Mouse (Mus musculus): Measurements from ENCODE around the gene H2-DMb2.
A peak's percentile ranks its signal among the peaks of the same experiment; 100 is the strongest.

Gene H2-DMb2

DNA sequence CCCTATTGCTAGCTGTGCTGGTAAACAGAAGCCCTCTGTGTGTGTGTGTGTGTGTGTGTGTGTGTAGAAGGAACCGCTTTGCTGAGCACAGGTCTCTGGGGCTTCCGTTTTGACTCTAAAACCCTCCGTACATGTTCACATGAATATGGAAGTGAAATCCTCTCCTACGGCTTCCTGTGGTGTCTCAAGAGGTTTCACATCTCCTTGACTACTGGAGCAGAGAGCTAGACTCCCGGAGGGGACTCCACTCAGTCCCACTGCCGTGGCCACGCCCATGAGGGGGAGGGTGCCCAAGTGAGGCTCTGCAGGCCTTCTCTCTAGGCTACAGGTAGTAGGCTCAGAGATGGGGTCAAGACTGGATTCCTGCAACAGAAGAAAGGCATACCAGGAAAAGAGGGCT is at the start of gene H2-DMb2:
Gene H2-DMb2 (plus strand): TSS at position 275 of the 400 bp plus-strand sequence.
- ATAC-seq (ENCODE audit: low TSS enrichment), result no peak

GRCm38 (mm10) chr17:34094283-34095035 is 48.6 kb upstream of the H2-DMb2 start:
- ATAC-seq (ENCODE audit: low TSS enrichment), result no peak

- no peak for ATAC-seq (ENCODE audit: low TSS enrichment)
Observed at GRCm38 (mm10) chr17:34096497-34097010, 46.6 kb upstream of the H2-DMb2 start.

- ATAC-seq (ENCODE audit: low TSS enrichment), result no peak
Observed at GRCm38 (mm10) chr17:34097272-34097671, 45.8 kb upstream of the H2-DMb2 start.

DNA sequence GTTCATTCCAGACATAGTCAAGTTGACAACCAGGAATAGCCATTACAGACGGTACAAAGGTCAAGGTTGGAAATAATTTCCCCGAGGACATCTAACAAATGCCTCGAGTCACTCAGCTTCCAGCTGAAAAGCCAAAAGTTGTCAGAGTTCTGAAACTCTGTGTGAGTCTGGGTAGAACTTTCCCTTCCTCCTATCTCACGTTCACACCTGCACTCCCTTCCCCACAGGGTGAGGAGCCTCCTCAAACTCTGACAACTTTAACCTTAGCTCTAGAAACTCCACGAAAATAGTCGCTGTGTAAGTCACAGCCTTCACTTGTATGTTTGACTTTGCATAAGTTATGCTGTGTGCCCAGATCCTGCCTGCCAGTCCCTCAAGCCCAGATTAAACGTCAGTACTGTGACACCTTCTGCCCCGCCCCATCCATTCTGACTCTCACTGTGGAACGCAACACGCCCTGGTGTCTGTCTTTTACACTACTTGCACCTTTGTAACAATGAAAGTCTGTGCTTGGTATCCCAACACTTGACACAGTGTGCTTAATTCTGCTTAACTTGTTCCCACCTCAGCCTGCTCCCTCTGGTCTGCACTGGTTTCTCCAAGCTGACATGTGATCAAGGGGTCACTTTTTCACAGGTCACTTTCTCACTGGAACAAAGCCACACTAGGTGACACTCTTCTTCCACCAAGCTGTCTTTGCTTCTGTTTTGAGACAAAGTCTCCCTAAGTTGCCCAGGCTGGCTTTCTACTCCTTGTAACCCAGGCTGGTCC is 44.2 kb upstream of the H2-DMb2 start:
- ATAC-seq (ENCODE audit: low TSS enrichment), result no peak

DNA sequence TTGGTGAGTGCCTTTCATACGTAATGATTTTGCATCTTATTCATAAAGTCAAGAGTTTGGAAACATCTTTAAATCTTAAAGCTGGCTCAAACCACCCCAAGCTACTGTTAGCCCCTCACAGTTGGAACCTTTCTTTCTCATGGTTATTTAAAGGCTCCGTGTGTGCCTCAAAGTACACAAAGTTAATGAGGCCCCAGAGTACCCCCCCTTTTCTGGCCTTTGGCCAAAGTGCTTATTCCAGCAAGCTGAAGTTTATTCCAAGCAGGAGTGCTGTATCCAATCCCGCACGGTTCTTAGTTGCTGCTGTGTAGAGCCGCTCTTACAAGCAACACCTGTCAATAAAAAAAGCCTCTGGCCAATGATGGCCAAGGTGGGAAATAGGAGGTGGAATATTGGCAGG is 43.6 kb upstream of the H2-DMb2 start:
- ATAC-seq (ENCODE audit: low TSS enrichment), result no peak

DNA sequence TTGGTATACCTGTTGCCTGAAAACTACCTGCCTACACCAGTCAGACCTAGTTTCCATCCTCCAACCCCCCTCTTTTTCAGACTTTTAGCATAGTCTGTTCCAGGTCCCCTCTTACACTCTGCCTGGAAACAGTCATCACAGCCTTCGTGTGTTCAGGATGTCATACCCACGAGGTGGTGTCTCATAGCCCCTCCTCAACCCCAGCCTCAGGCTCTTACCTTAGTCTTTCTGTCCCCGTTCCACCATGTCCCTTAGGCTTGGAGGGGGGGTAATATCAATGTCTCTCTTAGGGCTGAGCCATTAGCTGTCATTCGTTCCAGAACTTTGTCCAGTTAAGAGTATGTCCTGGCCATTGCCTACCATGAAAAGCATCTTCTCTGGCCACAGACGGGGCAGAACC is 41.9 kb upstream of the H2-DMb2 start:
- ATAC-seq (ENCODE audit: low TSS enrichment), result no peak

DNA sequence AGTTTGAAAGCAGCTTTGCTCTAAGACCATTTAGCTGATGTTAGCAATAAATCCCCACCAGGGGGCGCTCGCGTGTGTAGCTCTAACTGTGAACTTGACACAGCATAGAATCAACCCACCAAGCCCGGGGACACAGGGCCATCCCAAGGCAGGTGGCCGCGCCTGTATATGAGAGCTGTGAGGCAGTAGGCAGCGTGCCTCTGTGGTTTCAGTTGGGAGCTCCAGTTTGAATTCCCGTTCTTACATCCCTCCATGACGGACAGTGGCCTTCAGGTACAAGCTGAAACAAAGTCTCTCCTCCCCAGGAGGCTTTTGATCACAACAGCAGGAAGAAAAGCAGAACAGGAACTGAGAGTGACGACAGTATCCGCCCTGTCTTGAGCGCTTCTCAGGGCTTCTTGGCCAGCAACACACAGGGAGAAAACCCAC is 41.5 kb upstream of the H2-DMb2 start:
- peak; percentile 78; the same call in 1 of the 2 replicates for ATAC-seq (ENCODE audit: low TSS enrichment)

DNA sequence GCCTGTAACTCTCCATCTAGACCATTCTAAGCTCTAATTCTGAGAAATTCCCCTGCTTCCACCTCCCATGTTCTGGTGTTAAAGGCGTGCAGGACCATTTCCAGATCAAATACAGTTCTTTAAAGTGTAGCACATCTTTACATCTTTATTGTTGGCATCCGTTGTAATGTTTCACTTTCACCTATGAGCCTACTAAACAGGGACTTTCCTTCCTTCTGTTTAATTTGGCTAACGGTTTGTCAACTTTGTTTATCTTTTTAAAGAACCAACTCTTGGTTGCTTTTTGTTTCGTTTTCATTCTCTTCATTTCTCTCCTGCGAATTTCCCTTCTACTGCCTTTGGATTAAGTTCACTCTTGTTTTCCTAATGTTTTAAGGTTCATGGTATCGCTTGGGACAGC is 40.3 kb upstream of the H2-DMb2 start:
- no peak for ATAC-seq (ENCODE audit: low TSS enrichment)

- no peak for ATAC-seq (ENCODE audit: low TSS enrichment)
Observed at GRCm38 (mm10) chr17:34104804-34105203, 38.3 kb upstream of the H2-DMb2 start.

DNA sequence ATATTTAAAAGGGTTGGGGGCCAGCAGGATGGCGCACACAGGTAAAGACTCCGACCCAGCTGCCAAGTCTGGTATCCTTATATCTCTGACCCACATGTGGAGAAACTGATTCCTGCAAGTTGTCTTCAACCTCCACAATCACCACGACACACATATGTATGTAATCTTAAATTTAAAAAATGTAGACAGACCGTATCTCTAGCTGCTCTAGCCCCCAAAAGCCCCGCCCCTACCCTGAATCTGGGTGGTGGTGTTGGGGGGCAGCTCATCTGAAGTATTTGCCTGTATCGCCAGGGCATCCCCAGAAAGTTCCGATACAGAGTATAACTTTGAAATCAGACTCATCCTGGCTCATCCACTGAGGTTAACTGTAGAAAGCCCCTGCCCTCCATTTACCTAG is 36.6 kb upstream of the H2-DMb2 start:
- no peak for ATAC-seq (ENCODE audit: low TSS enrichment)

- ATAC-seq (ENCODE audit: low TSS enrichment), result no peak
Observed at GRCm38 (mm10) chr17:34107109-34107867, 35.8 kb upstream of the H2-DMb2 start.

DNA sequence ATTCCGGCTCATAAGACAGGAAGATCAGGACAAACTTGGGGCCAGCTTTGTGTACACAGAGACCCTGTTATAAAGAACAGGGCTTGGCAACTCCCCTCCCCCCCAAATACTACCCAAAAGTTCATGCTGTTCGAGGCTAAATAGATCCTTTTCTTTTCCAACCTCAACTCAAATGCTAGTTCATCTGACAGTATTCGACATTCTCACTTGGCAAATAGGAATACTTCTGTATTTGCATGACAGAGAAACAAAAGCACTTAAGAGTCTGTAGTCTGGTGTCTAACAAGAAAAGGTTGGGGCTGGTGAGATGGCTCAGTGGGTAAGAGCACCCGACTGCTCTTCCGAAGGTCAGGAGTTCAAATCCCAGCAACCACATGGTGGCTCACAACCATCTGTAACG is 34.6 kb upstream of the H2-DMb2 start:
- ATAC-seq (ENCODE audit: low TSS enrichment), result no peak

DNA sequence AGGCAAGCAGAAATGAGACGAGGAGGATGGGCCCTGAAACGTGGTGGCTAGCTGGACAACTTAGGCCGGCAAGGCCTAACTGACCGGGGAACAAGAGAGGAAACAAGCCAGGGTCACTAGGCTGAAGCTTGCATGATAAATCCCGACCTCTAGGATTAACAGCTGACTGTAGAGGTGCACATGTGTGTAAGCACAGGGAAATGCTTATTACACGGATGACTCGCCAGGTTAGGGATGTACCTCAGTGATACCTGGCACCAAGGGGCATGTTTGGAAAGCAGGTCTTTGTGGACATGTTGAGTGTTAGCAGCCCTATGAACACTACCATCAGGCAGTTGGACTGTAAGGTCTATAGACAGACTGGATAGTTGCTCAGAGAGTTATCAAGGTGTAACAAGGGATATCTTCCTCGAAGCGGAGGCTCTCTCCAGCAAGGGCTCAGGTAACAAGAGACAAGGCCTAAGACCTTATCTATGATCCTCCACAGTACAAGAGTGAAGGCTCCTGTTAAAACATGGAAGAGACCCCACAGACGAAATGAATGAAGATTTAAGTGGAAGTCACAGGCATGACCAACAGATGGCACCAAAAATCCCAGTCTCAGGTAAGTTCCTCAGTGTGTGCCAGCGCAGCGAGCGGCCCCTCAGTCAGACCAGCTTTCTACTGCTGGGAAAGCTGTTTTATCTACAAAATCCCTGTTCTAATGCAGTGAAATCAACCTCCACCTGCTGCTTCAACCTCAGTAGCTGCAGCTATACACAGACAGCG is 33.9 kb upstream of the H2-DMb2 start:
- peak; percentile 13; the same call in 1 of the 2 replicates for ATAC-seq (ENCODE audit: low TSS enrichment)

- 0 out of 2 replicates have a peak, but pooled peaks have one; percentile 23 for ATAC-seq (ENCODE audit: low TSS enrichment)
Observed at GRCm38 (mm10) chr17:34109806-34110195, 33.3 kb upstream of the H2-DMb2 start.

DNA sequence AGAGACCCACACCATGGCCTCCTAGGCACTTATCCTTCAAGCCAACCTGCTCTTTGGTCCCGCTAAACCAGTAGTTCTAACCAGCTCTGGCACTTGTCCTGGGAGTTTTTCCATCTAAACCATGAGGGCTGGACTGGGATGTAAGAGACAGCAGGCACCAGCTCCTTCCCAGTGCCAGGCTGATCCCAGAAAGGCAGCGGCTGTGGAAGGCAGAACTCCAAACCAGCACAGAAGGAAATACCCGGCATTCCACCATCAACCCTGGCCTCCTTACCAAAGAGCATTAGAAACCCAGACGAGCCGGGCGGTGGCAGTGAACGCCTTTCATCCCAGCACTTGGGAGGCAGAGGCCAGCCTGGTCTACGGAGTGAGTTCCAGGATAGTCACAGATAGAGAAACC is 32.8 kb upstream of the H2-DMb2 start:
- ATAC-seq (ENCODE audit: low TSS enrichment), result no peak

DNA sequence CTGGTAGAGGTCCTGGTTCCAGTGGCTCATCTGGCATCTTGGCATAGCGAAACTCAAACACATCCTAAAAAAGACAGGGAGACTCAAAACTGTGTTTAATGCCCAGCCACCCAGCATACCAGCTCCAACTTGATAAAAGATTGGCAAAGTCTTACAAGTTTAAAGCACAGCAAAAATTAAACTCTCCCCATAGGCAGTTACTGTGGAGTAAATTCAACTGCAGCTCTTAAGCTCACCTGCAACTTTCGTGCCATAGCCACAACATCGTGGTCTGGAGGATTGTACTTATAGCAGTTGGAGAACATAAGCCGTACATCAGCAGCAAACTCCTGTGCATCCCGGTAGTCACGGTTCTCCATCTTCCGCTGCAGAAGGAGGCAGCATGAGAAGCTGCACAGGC is 29.0 kb upstream of the H2-DMb2 start:
- no peak for ATAC-seq (ENCODE audit: low TSS enrichment)

- ATAC-seq (ENCODE audit: low TSS enrichment), result no peak
Observed at GRCm38 (mm10) chr17:34116736-34117370, 26.3 kb upstream of the H2-DMb2 start.

DNA sequence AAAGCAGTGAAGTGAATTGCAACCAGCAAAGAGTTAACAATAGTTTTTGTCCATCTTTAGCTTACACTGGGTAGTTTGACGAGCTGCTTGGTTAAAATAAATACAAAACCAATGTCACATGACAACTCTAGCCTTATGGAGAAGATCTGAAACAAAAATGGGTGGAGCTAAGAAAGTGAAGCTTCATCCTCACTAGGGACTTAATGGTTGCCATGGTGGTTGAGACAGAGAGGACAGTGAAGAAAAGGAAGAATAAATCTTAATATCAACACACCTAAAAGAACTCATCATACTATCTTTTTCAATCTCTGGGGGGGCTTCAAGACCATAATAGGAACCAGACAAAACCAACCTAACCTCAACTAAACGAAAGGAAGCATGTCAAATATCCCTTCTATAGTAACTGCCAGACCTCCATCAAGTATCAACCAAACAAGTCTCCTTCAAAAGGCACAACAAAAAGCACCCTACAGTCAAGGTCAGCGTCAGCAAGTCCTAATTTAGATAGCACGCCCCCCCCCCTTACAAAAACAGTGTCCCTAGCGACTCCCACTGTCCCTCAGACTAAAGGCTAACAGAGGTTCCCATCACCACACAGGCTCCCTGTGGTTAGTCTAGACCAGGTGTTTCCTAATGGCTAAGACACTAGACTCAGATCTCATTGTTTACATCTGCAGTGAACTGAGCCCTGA is 25.5 kb upstream of the H2-DMb2 start:
- no peak for ATAC-seq (ENCODE audit: low TSS enrichment)
